8 mouse cellular contexts compared by ENCODE assay signal in the genomic region with DNA sequence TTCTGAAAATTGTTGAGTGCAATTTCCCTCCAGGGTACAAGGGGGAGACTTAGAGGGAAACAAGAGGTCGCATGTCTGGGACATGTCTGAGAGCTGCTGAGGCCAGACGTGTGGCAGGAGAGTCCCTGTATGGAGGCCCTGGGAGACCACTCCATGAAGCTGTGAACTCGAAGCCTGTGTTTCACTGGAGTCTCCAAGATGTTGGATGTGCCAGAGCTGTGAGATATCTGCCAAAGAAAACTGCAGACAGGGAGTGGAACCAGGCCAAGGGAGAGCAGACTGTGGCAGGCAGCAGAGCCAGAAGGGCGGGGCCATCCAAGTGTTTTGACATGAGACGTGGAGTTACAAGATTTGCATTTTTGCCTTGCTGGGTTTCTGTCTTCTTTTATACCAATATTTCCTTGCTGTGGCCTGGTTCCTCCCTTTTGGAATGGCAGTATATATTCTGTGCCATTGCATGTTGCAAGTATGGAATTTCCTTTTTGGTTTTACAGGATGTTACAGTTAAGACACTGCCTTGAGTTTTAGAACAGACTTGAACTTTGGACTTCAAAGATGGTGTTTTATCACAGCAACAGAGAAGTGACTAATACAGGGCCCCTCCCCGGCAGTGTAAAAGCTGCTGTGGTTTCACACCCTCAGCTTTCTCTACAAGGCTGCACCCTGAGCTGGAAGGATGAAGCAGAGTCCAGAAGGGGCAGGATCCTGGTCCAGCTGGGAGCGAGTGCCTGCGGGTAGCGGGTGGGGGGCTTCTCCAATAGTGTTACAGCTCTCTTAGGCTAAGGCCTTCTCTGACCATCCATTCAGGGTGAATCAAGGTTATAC.
A peak's percentile ranks its signal among the peaks of the same experiment; 100 is the strongest.
DNase-seq lines count a peak whose midpoint lies in the region; ATAC-seq lines count a peak whose summit lies in the region.

No protein-coding gene starts in this region.

- H3K9ac ChIP-seq in heart, embryonic 12.5 days, result no peak overlapping the region

- 0 out of 2 replicates have a peak, but pooled peaks cover 6% of the 10 kb centered on the region for H3K9me3 ChIP-seq in embryonic facial prominence, embryonic 10.5 days
- peaks cover 6% of the 10 kb centered on the region for H3K9me3 ChIP-seq in heart, embryonic 12.5 days (replicated peaks)

- peak; percentile 39 for DNase-seq in layer of hippocampus, adult 11-12 months (ENCODE audit: low spot score)
- DNase-seq in layer of hippocampus, adult 9-10 months (ENCODE audit: low spot score), result no peak
- no peak for DNase-seq in embryonic facial prominence, embryonic 10.5 days (ENCODE audit: low spot score)
- DNase-seq in kidney, postnatal 36 days, result peak; percentile 67 to 73
- peak; percentile 35 to 63 for DNase-seq in natural killer cell, adult 2 months (ENCODE audit: low spot score in 2 of 2)
- DNase-seq in retina, postnatal 1 day, result no peak
- no peak for DNase-seq in embryo, embryonic 11 days

- H3K36me3 ChIP-seq in embryonic facial prominence, embryonic 10.5 days (replicated peaks), result no peaks in the 10 kb centered on the region
- no peaks in the 10 kb centered on the region for H3K36me3 ChIP-seq in heart, embryonic 12.5 days

- peaks cover 16% of the 10 kb centered on the region for H3K4me1 ChIP-seq in embryonic facial prominence, embryonic 10.5 days
- H3K4me1 ChIP-seq in heart, embryonic 12.5 days (replicated peaks), result peaks cover 16% of the 10 kb centered on the region

- no peak overlapping the region for H3K4me3 ChIP-seq in embryonic facial prominence, embryonic 10.5 days
- H3K4me3 ChIP-seq in heart, embryonic 12.5 days, result no peak overlapping the region

- peaks cover 47% of the 10 kb centered on the region for H3K27me3 ChIP-seq in embryonic facial prominence, embryonic 10.5 days (replicated peaks; ENCODE audit: low read depth, poor library complexity, severe bottlenecking)
- peaks cover 33% of the 10 kb centered on the region for H3K27me3 ChIP-seq in heart, embryonic 12.5 days (replicated peaks)

- peak; percentile 63; the same call in 1 of the 2 replicates for ATAC-seq in heart, embryonic 12.5 days (ENCODE audit: insufficient number of reproducible peaks, low FRiP score)

- H3K27ac ChIP-seq in embryonic facial prominence, embryonic 10.5 days (replicated peaks), result 0 out of 2 replicates have a peak overlapping the region, but pooled peaks have one; percentile 14
- H3K27ac ChIP-seq in heart, embryonic 12.5 days (ENCODE audit: poor library complexity, severe bottlenecking), result no peak overlapping the region

- H3K4me2 ChIP-seq in heart, embryonic 12.5 days, result no peak overlapping the region

- 75% methylated on average over 9 of the region's 9 CpGs for WGBS in embryonic facial prominence, embryonic 10.5 days
- WGBS in heart, embryonic 12.5 days, result 54% methylated on average over 9 of the region's 9 CpGs

Comparison
In these comparisons a context has a peak if more than half of its experiments do, and no peak if none do; other contexts are left out.
1. DNase-seq: peak in layer of hippocampus, adult 11-12 months (single experiment), kidney, postnatal 36 days (2 of 2) and natural killer cell, adult 2 months (2 of 2); none in layer of hippocampus, adult 9-10 months (single experiment), embryonic facial prominence, embryonic 10.5 days (single experiment), retina, postnatal 1 day (single experiment) and embryo, embryonic 11 days (single experiment).